Mouse (Mus musculus): ENCODE results near the gene BC025920. TPM values are rescaled to one million over a fixed set of nuclear protein-coding genes. Genes with fewer than 3 reads are reported as not detected.

The BC025920 gene
- polyA plus RNA-seq, 2 experiments, result 0.11 to 2.4 TPM

GRCm38 (mm10) chr10:81559627-81560539, 46.2 kb upstream of the BC025920 start:
- H3K27ac ChIP-seq, result peak overlapping the region; percentile 46
- H3K9ac ChIP-seq (replicated peaks), result peak overlapping the region; percentile 87
- peak overlapping the region; percentile 67 to 74 for H3K4me3 ChIP-seq (ENCODE audit: insufficient read depth in 1 of 2, low read depth in 2 of 2, low read length in 2 of 2)
- peaks cover 9 to 23% of the 10 kb centered on the region in 2 experiments for H3K4me1 ChIP-seq (replicated peaks; ENCODE audit: control insufficient read depth in 2 of 2, insufficient read depth in 2 of 2, low read length in 1 of 2)
- TF ChIP-seq EP300 (IDR thresholded peaks at IDR 0.05; ENCODE audit: low read depth), result no peak
- TF ChIP-seq CTCF (IDR thresholded peaks at IDR 0.05; ENCODE audit: low read depth), result no peak
- ATAC-seq (ENCODE audit: insufficient read depth) (peak; percentile 46), DNase-seq (ENCODE audit: low read depth in 3 of 3, low spot score in 3 of 3) (no peak)
- H3K4me2 ChIP-seq (ENCODE audit: low read depth), result peak overlapping the region; percentile 88
- no peaks in the 10 kb centered on the region for H3K27me3 ChIP-seq (ENCODE audit: control insufficient read depth, insufficient read depth, low read length)
- H3K36me3 ChIP-seq (replicated peaks; ENCODE audit: control insufficient read depth, insufficient read depth, low read depth), result peaks cover 6% of the 10 kb centered on the region
- no peaks in the 10 kb centered on the region for H3K9me3 ChIP-seq (ENCODE audit: control insufficient read depth, low read length)
- WGBS (ENCODE audit: insufficient replicate concordance), result under 1% methylated on average over 35 of the region's 36 CpGs

GRCm38 (mm10) chr10:81560719-81561459, 45.2 kb upstream of the BC025920 start:
- ATAC-seq (ENCODE audit: insufficient read depth) (peak; percentile 9; the same call in 1 of the 2 replicates), DNase-seq (ENCODE audit: low read depth in 3 of 3, low spot score in 3 of 3) (no peak)
- Histone ChIP-seq H3K4me3 (ENCODE audit: insufficient read depth in 1 of 2, low read depth in 2 of 2, low read length in 2 of 2) (peak overlapping the region; percentile 67 to 74), H3K4me2 (ENCODE audit: low read depth) (peak overlapping the region; percentile 88), H3K27ac (peak overlapping the region; percentile 15; the same call in 1 of the 2 replicates), H3K9me3 (ENCODE audit: control insufficient read depth, low read length) (no peaks in the 10 kb centered on the region), H3K9ac (replicated peaks) (peak overlapping the region; percentile 87), H3K27me3 (ENCODE audit: control insufficient read depth, insufficient read depth, low read length) (no peaks in the 10 kb centered on the region), H3K4me1 (replicated peaks; ENCODE audit: control insufficient read depth in 2 of 2, insufficient read depth in 2 of 2, low read length in 1 of 2) (peaks cover 9 to 23% of the 10 kb centered on the region in 2 experiments), H3K36me3 (replicated peaks; ENCODE audit: control insufficient read depth, insufficient read depth, low read depth) (peaks cover 10% of the 10 kb centered on the region)
- no peak for TF ChIP-seq CTCF (IDR thresholded peaks at IDR 0.05; ENCODE audit: low read depth)
- TF ChIP-seq EP300 (IDR thresholded peaks at IDR 0.05; ENCODE audit: low read depth), result no peak
- 2% methylated on average over 16 of the region's 16 CpGs for WGBS (ENCODE audit: insufficient replicate concordance)

- Histone ChIP-seq H3K4me3 (ENCODE audit: insufficient read depth in 1 of 2, low read depth in 2 of 2, low read length in 2 of 2) (no peak overlapping the region), H3K9ac (replicated peaks) (no peak overlapping the region), H3K36me3 (replicated peaks; ENCODE audit: control insufficient read depth, insufficient read depth, low read depth) (peaks cover 12% of the 10 kb centered on the region), H3K9me3 (ENCODE audit: control insufficient read depth, low read length) (no peaks in the 10 kb centered on the region), H3K4me1 (replicated peaks; ENCODE audit: control insufficient read depth in 2 of 2, insufficient read depth in 2 of 2, low read length in 1 of 2) (peaks cover 9 to 23% of the 10 kb centered on the region in 2 experiments), H3K27ac (no peak overlapping the region), H3K27me3 (ENCODE audit: control insufficient read depth, insufficient read depth, low read length) (no peaks in the 10 kb centered on the region), H3K4me2 (ENCODE audit: low read depth) (no peak overlapping the region)
- DNase-seq (ENCODE audit: low read depth in 3 of 3, low spot score in 3 of 3) (no peak), ATAC-seq (ENCODE audit: insufficient read depth) (no peak)
- no peak for TF ChIP-seq CTCF (IDR thresholded peaks at IDR 0.05; ENCODE audit: low read depth)
- TF ChIP-seq EP300 (IDR thresholded peaks at IDR 0.05; ENCODE audit: low read depth), result no peak
- 74% methylated on average over 6 of the region's 6 CpGs for WGBS (ENCODE audit: insufficient replicate concordance)
Observed at GRCm38 (mm10) chr10:81562411-81562810, 43.7 kb upstream of the BC025920 start.

GRCm38 (mm10) chr10:81563481-81563880, 42.6 kb upstream of the BC025920 start:
- ATAC-seq (ENCODE audit: insufficient read depth) (no peak), DNase-seq (ENCODE audit: low read depth in 3 of 3, low spot score in 3 of 3) (no peak)
- 22% methylated on average over 6 of the region's 6 CpGs for WGBS (ENCODE audit: insufficient replicate concordance)
- Histone ChIP-seq H3K4me2 (ENCODE audit: low read depth) (no peak overlapping the region), H3K36me3 (replicated peaks; ENCODE audit: control insufficient read depth, insufficient read depth, low read depth) (peaks cover 12% of the 10 kb centered on the region), H3K9ac (replicated peaks) (no peak overlapping the region), H3K27me3 (ENCODE audit: control insufficient read depth, insufficient read depth, low read length) (no peaks in the 10 kb centered on the region), H3K4me3 (ENCODE audit: insufficient read depth in 1 of 2, low read depth in 2 of 2, low read length in 2 of 2) (no peak overlapping the region), H3K9me3 (ENCODE audit: control insufficient read depth, low read length) (no peaks in the 10 kb centered on the region), H3K27ac (no peak overlapping the region; the same call in 1 of the 2 replicates), H3K4me1 (replicated peaks; ENCODE audit: control insufficient read depth in 2 of 2, insufficient read depth in 2 of 2, low read length in 1 of 2) (peaks cover 9 to 26% of the 10 kb centered on the region in 2 experiments)
- no peak for TF ChIP-seq CTCF (IDR thresholded peaks at IDR 0.05; ENCODE audit: low read depth)
- no peak for TF ChIP-seq EP300 (IDR thresholded peaks at IDR 0.05; ENCODE audit: low read depth)

- Histone ChIP-seq H3K4me1 (replicated peaks; ENCODE audit: control insufficient read depth in 2 of 2, insufficient read depth in 2 of 2, low read length in 1 of 2) (peaks cover 7 to 22% of the 10 kb centered on the region in 2 experiments), H3K27ac (no peak overlapping the region), H3K4me3 (ENCODE audit: insufficient read depth in 1 of 2, low read depth in 2 of 2, low read length in 2 of 2) (no peak overlapping the region), H3K36me3 (replicated peaks; ENCODE audit: control insufficient read depth, insufficient read depth, low read depth) (peaks cover 12% of the 10 kb centered on the region), H3K4me2 (ENCODE audit: low read depth) (peak overlapping the region; percentile 20; the same call in 1 of the 2 replicates), H3K27me3 (ENCODE audit: control insufficient read depth, insufficient read depth, low read length) (no peaks in the 10 kb centered on the region), H3K9ac (replicated peaks) (no peak overlapping the region), H3K9me3 (ENCODE audit: control insufficient read depth, low read length) (no peaks in the 10 kb centered on the region)
- DNase-seq (ENCODE audit: low read depth in 3 of 3, low spot score in 3 of 3) (no peak), ATAC-seq (ENCODE audit: insufficient read depth) (no peak)
- TF ChIP-seq CTCF (IDR thresholded peaks at IDR 0.05; ENCODE audit: low read depth), result no peak
- no peak for TF ChIP-seq EP300 (IDR thresholded peaks at IDR 0.05; ENCODE audit: low read depth)
- WGBS (ENCODE audit: insufficient replicate concordance), result 32% methylated on average over 10 of the region's 10 CpGs
Observed at GRCm38 (mm10) chr10:81564216-81564615, 41.9 kb upstream of the BC025920 start.

Data from liver, embryonic 14.5 days (tissue).